Mouse (Mus musculus) neural tube, embryonic 14.5 days (tissue): ENCODE measurements at regions not wholly inside any gene's neighbourhood (a gene's known extent, or its start where the extent isn't known, plus 50 kb on each side); places are given as distances from the start of the nearest gene placed in this dataset.
"Not testable (repeated sequence)": the region's sequence is repeated elsewhere in the genome, so short reads cannot be mapped to it uniquely, and the experiment has no call there.

Experiments used
- ATAC-seq: fragments of 200-750 bp; cut with Nextera tagmentation; 2 replicates; pipeline ENCODE4 v1.8.0; 2017; ENCODE audit warnings: low read depth, mild to moderate bottlenecking, moderate TSS enrichment, moderate library complexity
- H3K27ac ChIP-seq: fragments of 300-500 bp; sonication (generic); 2 replicates; pipeline ENCODE4 v1.5.1; 2014; ENCODE audit warnings: low read depth, mild to moderate bottlenecking, control low read depth, low read length, moderate library complexity, mixed read lengths
- H3K27me3 ChIP-seq: fragments of 300-500 bp; sonication (generic); 2 replicates; pipeline ENCODE4 v1.6.1; 2014; ENCODE audit warnings: low read length; ENCODE audit not compliant: control insufficient read depth, insufficient read depth
- H3K36me3 ChIP-seq: fragments of 300-500 bp; sonication (generic); 2 replicates; pipeline ENCODE4 v1.6.1; 2014; ENCODE audit warnings: low read length, mixed read lengths; ENCODE audit not compliant: control insufficient read depth, insufficient read depth
- H3K4me1 ChIP-seq: fragments of 300-500 bp; sonication (generic); 2 replicates; pipeline ENCODE4 v1.6.1; 2014; ENCODE audit warnings: low read length; ENCODE audit not compliant: control insufficient read depth, insufficient read depth
- H3K4me2 ChIP-seq: fragments of 300-500 bp; sonication (generic); 2 replicates; pipeline ENCODE4 v1.6.1; 2014; ENCODE audit warnings: mild to moderate bottlenecking, low read depth, low read length, control low read depth
- H3K4me3 ChIP-seq: fragments of 300-500 bp; sonication (generic); 2 replicates; pipeline ENCODE4 v1.5.1; 2014; ENCODE audit warnings: low read depth, low read length, control low read depth, mixed read lengths
- H3K9ac ChIP-seq: fragments of 300-500 bp; sonication (generic); replicated peaks from 2 replicates; pipeline ENCODE4 v1.6.1; 2014; ENCODE audit warnings: low read depth, mild to moderate bottlenecking, control low read depth, low read length, mixed read lengths
- H3K9me3 ChIP-seq: fragments of 300-500 bp; sonication (generic); 2 replicates; pipeline ENCODE4 v1.6.1; 2016; ENCODE audit warnings: low read length; ENCODE audit not compliant: control insufficient read depth
- WGBS: fragments of 180-500 bp; shearing (Covaris S2); extraction: QIAGEN DNeasy Blood & Tissue Kit; methylation state at CpG from one replicate; pipeline ENCODE4 v1.1.7; 2014; 5-methylcytosine and 5-hydroxymethylcytosine counted together

DNA sequence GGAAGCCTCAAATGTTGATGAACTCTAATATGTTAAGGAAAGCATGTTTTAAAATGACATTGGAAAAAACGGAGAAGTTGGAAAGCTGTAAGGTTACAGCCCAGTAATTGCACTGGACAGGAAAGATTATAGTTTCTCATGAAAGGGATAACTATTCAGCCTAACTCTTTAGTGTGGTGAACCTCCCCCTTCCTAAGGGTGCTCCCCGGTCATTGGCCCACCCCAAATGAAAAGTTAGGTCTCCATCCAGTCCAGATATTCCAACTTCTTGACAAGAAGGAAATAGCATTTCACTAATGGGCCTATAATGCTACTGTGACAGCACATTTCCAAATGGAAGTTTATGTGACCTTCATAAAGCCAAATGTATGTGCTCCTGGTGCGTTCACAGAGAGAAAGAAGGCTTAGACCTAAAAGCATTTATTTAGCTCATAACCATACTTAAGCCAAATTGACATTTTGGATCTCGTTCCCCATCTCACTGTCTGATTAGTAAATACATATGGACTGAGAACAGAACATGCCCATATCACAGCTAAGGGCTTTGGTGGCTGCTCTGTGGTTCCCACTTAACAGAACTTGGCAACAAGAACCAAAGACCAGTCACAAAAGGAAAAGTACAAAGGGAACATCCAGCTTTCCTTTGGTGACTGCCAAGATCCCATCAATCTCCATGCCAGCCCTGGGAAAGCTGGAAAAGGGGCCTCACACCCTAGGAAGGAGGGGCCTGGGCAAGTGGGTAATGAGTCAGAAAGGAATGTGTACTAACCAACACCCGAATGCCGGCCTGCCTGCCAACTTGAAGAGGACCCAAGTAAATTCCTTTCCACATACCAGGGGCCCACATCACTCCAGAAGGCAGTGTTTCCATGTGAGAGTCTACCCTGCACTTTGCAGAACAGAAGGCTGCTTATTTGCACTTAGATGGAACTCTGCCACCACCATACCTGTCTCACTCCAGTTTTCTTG, 155.1 kb upstream of the Chst7 start:
- H3K27me3 ChIP-seq: no peaks in the 10 kb centered on the region
- H3K4me3 ChIP-seq: no peak overlapping the region
- peak; percentile 91 for ATAC-seq
- H3K4me2 ChIP-seq: no peak overlapping the region
- no peaks in the 10 kb centered on the region for H3K9me3 ChIP-seq
- H3K27ac ChIP-seq: no peak overlapping the region
- H3K36me3 ChIP-seq: no peaks in the 10 kb centered on the region
- H3K9ac ChIP-seq: no peak overlapping the region
- WGBS: 48% methylated on average over 6 of the region's 6 CpGs
- no peaks in the 10 kb centered on the region for H3K4me1 ChIP-seq

- no peak overlapping the region for H3K27ac ChIP-seq
- H3K4me2 ChIP-seq: no peak overlapping the region
- H3K9me3 ChIP-seq: no peaks in the 10 kb centered on the region
- H3K4me1 ChIP-seq: no peaks in the 10 kb centered on the region
- H3K9ac ChIP-seq: no peak overlapping the region
- H3K36me3 ChIP-seq: no peaks in the 10 kb centered on the region
- H3K27me3 ChIP-seq: no peaks in the 10 kb centered on the region
- no peak overlapping the region for H3K4me3 ChIP-seq
- ATAC-seq: no peak
Measured at GRCm38 (mm10) chrX:19906646-19907371, 152.6 kb upstream of the Chst7 start.

DNA sequence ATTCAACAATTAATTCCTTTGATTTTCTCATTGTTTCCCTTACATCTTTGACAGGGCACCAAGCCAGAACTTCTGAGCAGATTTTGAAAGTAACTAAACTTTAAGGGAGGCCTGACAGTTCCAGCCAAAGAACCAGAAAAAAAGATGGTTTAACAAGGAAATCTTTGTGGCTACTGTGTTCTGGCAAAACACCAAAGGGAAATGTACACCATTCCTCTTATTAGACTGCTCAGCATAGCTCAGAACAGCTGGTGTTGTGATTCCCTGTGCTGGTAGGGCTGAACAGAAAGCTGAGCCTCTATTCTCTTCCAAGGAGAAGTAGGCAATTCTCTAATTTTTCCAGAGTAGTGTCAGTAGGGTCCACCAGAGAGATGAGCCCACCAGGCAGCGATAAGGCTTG, 142.4 kb upstream of the Chst7 start:
- H3K4me1 ChIP-seq: no peaks in the 10 kb centered on the region
- WGBS: 89% methylated on average over 1 of the region's 1 CpGs
- no peak overlapping the region for H3K4me3 ChIP-seq
- H3K4me2 ChIP-seq: no peak overlapping the region
- H3K36me3 ChIP-seq: no peaks in the 10 kb centered on the region
- H3K9ac ChIP-seq: no peak overlapping the region
- H3K27me3 ChIP-seq: no peaks in the 10 kb centered on the region
- no peaks in the 10 kb centered on the region for H3K9me3 ChIP-seq
- no peak overlapping the region for H3K27ac ChIP-seq
- no peak for ATAC-seq

- H3K4me1 ChIP-seq, H3K4me3 ChIP-seq, H3K36me3 ChIP-seq, H3K9me3 ChIP-seq, H3K9ac ChIP-seq, ATAC-seq, H3K27me3 ChIP-seq, H3K4me2 ChIP-seq, H3K27ac ChIP-seq: not testable (repeated sequence)
- 86% methylated on average over 3 of the region's 3 CpGs for WGBS
Measured at GRCm38 (mm10) chrX:19929376-19929775, 130.0 kb upstream of the Chst7 start.

DNA sequence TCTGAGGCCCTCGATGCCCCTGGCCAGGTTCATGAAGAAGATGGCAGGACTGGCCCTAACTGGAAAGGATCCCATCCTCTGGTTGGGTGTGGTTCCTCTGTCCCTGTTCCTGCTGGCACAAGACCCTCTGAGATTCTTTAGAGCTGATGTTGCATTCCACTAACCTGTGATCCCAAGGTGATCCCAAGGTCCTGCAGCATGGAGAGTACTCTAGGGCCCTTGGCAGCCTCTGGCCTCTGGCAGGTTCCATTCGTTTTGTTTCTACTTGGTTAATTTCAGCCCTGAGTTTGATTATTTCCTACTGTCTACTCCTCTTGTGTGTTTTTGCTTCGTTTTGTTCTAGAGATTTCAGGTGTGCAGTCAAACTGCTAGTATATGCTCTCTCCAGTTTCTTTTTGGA, 129.5 kb upstream of the Chst7 start:
- Histone ChIP-seq H3K27me3 (no peaks in the 10 kb centered on the region), H3K27ac (no peak overlapping the region), H3K36me3 (no peaks in the 10 kb centered on the region), H3K9me3 (no peaks in the 10 kb centered on the region), H3K4me2 (no peak overlapping the region), H3K4me1 (no peaks in the 10 kb centered on the region), H3K4me3 (no peak overlapping the region), H3K9ac (no peak overlapping the region)
- WGBS: 70% methylated on average over 3 of the region's 3 CpGs
- no peak for ATAC-seq

DNA sequence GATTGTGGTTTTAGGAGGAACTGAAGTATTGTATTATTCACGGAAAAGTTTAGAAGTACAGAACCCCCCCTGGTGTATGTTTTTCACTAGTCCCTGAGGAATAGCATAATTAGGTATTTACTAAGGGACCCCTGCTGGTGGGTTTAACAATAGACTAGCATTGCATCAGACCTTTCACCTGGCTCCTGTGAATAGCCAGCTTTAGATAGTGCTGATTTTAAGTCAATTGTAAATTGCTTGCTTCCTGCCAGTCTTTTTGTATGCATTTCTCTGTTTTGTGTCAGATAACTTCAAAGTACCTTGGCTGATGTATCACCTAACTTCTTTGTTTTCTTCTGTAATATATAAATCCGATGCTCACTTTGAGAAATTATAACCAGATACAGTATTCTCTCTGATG, 116.1 kb upstream of the Chst7 start:
- H3K4me3 ChIP-seq: no peak overlapping the region
- no peaks in the 10 kb centered on the region for H3K4me1 ChIP-seq
- 73% methylated on average over 2 of the region's 2 CpGs for WGBS
- no peak overlapping the region for H3K4me2 ChIP-seq
- no peaks in the 10 kb centered on the region for H3K9me3 ChIP-seq
- no peak for ATAC-seq
- no peak overlapping the region for H3K27ac ChIP-seq
- H3K27me3 ChIP-seq: no peaks in the 10 kb centered on the region
- H3K36me3 ChIP-seq: no peaks in the 10 kb centered on the region
- H3K9ac ChIP-seq: no peak overlapping the region
